Mouse (Mus musculus): ENCODE data around the gene Tceal3.
"Not testable (repeated sequence)": the region's sequence is repeated elsewhere in the genome, so short reads cannot be mapped to it uniquely, and the experiment has no call there.

Gene Tceal3

DNA sequence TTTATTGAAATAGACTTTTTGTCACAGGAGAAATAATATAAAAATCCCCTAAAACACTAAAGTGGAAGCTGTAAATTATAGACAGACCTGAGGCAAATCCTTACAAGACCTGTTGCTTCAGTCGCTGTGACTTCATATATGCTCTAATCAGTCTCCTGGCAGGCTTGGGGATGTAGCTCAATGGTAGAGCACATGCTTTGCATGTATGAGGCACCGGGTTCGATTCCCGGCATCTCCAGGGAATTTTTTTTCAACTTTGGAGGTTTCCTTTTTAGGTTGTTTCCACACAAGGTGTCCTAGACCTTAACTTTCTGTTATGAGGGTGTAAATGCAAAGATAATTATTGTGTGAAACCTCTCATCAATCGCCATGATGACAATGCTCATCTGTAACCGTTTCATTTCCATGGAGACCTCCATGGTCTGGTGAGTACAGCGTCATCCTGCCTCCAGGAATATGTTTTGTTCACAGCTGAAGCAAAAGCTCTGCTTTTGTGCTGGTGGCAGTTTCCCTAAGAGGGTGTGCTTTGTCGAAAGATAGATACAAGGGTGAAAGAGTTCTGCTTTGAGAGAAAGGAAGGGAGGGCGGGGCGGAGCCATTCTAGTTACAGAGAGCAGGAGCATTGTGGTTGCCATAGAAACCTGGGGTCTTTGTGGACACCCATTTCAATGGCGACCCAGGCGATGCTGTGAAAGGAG lies at the start of gene Tceal3:
Tceal3 (plus strand) TSS at position 644 of the 698 bp plus-strand sequence.
- DNase-seq: peak; percentile 63

DNA sequence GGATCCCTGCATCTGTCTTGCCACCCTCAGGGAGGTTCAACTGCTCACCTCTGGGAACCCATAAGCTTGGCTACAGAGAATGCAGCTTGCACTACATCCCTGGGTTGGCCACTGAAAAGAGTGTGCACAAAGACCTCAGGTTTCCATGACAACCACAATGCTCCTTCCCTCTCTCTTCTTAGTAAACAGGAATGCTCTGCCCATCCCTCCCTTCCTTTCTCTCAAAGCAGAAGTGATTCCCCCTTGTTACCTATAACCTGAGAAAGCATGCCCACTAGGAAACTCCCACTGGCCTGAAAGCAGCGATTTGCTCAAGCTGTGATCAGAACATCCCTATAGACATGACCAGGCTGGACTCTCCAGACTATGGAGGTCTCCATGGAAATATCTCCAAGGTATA lies 46.7 kb upstream of the Tceal3 start, which contains the start of gene Kir3dl2:
Kir3dl2 (minus strand) TSS at position 101 of the 400 bp plus-strand sequence.
- not testable (repeated sequence) for DNase-seq

DNA sequence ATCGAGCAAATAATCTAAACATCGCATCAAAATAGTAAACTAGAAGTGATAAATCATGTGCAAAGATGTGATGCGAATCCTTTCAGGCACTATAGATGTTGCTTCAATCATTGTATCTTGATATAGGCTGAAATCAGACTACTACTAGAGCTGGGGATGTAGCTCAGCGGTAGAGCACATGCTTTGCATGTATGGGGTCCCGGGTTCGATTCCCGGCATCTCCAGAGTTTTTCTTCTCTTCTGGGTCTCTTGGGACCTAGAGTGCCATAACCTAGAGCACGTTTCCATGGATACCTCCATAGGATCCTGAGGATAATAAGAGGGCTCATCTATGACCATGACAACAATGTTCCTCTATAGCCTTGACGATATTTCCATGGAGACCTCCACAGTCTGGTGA lies 21.5 kb upstream of the Tceal3 start:
- not testable (repeated sequence) for DNase-seq

DNA sequence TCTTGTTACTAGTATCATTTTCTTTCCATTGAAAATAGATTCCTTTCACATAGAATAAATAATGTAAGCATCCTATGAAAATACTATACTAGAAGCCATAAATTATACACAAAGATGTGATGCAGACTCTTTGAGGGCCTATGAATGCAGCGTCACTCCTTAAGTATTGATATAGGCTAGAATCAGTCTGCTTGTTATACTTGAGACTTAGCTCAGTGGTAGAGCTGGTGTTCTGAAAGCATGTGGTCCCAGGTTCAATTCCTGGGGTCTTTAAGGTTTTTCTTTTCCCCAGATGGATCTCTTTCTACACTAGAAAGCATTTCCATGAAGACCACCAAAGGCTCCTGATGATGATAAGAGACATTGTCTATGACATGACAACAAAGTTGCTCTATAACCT lies 6.0 kb upstream of the Tceal3 start:
- DNase-seq: no peak

DNA sequence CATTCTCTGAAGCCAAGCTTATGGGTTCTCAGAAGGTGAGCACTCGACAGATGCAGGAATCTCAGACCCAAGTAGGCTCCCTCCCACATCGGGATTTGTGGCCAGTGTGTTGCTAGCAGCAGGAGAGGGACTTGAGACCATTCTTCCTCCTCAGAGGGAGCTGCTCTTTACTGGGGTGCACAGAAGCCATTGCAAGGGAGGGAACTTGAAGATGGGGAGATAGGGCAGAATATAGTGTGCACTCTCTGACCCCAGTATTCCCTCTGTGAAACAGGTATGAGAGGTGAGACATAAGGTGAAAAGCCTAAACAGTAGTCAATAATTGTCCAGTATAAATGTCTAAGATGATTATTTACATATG lies 235 bp downstream of the Tceal3 start:
- DNase-seq: no peak

DNA sequence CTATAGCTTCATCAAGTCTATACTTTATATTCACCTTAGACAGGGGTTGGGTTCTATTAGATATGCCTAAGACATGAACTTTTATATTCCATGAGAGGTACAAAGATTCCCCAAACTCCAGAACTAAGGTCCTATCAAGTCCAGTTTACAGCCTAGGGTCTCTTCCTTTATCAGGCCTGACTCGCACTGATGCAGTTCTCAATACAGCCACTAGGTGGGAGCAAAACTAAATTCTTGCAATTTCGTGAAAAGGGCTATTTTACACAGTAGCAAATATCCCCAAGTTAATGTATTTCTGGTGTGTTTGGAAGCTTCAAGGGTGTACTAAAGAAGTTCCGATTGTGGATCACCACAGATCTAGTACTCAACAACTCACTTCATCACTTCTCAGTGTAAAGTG lies 8.8 kb downstream of the Tceal3 start:
- DNase-seq: peak; percentile 28

DNA sequence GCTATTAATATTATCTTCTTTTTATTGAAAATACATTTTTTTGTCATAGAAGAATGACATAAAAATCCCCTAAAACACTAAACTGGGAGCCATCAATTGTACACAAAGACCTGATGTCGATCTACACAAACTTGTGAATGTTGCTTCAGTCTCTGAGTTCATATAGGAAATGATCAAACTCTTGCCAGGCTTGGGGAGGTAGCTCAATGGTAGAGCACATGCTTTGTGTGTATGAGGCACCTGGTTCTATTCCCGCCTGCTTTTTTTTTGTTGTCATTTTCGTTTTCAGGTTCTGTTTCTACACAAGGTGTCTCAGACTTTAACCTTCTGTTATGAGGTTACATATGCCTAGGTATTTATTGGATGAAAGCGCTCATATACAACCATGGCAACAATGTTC lies 16.3 kb downstream of the Tceal3 start:
- DNase-seq: no peak

DNA sequence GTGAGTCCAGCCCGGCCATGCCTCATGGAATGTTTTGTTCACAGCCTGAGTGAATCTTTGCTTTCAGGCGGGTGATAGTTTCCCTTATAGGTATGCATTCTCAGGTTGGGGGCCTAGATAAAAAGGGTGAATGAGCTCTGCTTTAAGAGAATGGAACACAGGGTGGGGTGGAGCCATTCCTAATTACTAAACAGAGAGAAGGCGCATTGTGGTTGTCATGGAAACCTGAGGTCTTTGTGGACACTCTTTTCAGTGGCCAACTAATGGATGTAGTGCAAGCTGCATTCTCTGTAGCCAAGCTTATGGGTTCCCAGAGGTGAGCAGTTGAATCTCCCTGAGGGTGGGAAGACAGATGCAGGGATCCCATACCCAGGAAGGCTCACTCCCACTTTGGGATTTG lies 16.8 kb downstream of the Tceal3 start:
- DNase-seq: no peak

DNA sequence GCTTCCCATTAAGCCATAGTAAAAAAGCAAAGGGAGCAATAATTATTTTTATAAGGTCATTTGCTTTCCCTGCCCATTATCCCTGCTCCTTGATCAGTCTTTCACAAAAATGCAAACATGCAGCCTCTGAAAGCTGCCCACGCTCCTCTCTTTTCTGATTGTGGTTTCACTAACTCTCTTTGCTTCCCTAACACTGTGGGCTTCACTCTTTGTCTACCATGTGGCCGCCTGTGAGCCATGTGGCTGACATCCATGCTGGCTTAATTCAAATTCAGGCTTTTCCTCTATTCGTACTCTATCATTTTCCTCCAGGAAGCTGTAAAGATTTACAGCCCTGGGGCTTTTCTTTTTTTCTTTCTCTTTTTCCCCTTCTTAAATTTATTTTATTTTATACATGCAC lies 20.7 kb downstream of the Tceal3 start:
- DNase-seq: no peak

DNA sequence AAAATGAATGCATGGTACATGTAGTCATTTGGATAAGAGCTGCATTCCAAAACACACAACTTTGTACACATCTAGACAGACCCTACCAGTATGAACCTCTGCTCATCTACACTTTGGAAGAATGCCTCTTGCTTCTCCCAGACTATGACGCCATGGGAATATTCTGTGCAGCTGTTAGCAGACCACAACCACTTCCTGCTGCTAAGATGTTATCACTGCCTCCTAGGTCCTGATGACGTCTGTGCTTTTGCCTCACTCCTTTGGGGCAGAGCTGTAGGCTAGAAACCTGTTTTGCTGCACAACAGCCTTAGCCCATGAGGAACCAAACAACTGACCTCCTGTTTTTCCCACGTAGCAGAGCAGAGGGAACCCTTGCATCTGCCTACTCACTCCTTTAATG lies 25.2 kb downstream of the Tceal3 start:
- DNase-seq: not testable (repeated sequence)

DNA sequence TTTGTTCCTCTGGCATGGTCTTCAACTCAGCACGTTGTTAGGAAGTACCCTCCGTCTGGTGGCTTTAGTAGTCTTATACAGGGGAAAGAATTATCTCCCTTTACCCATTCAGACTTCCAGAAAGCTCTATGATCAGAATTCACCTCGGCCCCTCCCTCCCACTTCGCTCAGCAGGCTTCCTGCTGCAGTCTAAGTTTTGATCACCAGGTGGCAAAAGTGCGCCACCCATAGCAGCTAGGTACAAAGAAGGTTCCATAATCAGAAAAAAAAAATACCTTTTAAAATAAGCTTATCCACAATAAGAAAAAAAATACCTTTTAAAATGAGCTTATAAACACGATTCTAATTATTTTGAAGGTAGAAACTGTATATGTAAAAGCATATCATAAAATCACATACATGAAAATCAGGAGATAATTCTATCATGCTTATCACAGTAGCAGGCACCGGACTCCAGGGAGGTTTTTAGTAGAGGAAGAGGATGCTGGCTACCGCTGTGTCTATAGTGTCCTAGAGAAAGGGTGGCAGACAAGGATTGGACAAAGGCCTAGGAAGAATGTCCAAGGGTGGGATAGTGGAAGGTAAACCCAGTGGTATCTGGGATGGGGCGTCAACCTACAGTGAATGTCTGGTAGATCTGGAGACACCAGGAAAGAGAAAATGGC lies 34.4 kb downstream of the Tceal3 start:
- peak; percentile 6 for DNase-seq

DNA sequence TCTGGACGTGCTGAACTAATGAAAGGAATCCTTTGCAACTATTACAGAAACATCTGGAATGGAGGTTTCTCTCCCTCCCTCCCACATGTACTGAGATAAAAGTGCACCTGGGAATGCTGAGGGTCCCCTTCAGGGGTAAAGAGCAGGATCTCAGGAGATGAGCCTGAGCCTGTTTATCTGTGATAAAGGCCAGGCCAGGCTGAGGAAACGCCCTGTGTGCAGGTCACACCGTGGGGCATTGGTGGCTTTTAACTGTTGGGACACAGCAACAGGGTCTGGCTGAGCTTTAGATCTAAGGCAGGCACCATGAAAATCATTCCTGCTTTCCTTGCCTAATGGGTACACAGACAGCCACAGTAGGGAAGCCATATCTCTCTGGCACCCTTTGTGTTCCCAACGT lies 35.3 kb downstream of the Tceal3 start:
- no peak for DNase-seq

DNA sequence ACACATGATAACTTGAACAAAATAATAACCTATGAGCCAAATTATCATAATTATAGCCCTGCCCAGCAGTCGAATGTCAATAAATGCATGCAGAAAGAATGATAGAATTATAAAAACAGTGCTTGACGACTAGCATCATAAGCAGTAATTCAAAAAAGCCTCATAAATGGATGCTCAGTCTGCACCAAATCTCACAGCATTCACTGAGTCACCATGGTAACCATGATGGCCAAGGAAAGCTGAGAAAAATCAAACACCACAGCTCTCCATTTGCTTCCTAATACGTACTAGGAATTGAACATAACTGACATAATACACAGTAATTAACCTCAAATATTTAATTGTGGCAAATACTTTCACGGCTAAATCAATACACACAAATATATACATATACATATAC lies 44.5 kb downstream of the Tceal3 start:
- no peak for DNase-seq

DNA sequence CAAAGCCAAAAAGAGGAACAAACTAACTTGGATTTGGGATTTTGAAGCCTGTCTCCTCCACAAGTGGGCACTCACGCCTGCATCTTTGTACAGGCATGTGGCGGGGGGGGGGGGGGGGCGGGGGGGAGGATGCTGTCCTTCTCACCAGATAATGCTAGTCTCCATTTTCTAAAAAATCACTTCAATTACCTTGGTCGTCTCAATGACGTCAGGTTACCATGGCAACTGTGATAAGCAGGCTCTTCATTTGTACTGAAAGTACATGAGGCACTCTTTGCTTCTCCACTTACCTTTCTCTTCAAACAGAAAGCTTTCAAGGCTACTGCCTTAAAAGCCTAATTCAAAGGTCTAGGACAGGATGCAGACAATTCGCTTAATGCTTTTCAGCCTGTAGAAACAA lies 49.1 kb downstream of the Tceal3 start:
- no peak for DNase-seq

DNA sequence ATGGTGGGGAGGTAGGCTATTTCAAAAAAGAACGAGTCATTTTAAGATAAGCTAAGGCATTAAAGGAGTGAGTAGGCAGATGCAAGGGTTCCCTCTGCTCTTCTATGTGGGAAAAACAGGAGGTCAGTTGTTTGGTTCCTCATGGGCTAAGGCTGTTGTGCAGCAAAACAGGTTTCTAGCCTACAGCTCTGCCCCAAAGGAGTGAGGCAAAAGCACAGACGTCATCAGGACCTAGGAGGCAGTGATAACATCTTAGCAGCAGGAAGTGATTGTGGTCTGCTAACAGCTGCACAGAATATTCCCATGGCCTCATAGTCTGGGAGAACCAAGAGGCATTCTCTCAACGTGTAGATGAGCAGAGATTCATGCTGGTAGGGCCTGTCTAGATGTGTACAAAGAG lies 55.2 kb downstream of the Tceal3 start:
- not testable (repeated sequence) for DNase-seq

DNA sequence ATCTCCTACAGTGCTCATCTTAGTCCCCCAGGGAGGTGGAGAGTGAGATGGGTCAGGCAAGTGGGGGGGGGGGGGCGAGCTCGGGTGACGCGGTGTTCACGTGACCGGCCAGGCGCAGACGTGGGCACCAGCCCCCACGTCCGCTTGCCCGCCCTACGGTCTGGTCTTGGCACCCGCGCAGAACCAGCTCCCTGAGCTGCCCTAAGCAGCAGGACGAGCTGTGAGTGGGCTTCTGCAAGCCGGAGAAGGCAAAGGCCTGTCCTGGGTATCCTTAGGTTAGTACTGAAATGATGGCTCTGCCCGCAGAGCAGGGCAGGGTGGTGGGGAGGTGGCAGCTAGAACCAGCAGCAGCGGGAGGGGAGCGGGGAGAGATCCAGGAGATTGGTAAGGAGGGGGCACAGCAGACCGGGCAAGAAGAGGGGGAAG lies 75.7 kb downstream of the Tceal3 start:
- peak; percentile 48 for DNase-seq

DNA sequence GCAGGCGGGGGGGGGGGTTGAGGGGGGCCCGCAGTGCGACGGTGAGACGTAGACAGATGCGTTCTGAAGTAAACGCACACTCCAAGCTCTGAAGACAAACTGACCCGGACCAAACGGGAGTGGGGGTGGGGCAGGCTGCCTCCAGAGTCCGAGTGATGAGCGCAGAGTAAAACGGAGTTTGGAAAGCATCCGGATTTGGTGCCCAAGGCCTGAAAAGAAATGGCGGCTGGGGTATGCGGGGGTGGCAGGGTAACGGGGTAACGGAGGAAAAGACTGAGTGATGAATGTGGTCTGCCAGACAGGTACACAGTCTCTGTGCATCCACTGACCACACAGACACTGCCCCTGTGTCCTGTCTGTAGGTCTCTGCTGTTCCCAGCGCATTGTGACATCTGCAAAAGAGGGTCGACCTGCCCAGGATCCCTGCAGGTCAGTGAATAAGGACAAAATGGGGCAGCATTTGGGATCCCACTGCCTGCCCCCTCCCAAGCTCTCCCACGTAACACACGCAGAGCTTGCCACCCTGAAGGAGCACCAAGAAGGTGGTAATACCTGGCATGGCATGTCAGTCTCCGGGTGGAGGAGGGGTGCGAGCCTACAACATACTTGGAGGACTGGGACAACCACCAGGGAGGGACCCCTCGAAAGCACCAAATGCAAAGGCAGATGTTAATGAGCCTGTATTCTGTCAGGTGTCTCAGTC lies 76.3 kb downstream of the Tceal3 start:
- DNase-seq: peak; percentile 32

DNA sequence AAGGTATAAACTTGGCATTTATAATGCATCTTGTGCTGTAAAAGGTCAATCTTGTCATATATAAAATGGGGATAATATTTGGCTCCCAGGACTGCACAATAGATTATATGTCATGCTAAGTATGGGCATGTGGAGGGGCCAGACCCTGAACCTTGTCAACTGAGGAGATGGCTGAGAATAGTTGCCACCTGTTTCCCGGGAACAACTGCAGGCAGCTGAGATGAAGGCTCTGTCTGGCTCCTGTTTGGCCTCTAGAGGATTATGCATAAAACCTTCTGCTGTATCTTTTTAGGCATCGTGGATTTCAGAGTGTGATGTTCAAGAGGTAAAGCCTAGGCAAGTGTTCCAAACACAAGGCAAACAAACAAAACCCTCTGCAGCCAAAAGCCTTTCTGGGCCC lies 78.2 kb downstream of the Tceal3 start:
- no peak for DNase-seq

DNA sequence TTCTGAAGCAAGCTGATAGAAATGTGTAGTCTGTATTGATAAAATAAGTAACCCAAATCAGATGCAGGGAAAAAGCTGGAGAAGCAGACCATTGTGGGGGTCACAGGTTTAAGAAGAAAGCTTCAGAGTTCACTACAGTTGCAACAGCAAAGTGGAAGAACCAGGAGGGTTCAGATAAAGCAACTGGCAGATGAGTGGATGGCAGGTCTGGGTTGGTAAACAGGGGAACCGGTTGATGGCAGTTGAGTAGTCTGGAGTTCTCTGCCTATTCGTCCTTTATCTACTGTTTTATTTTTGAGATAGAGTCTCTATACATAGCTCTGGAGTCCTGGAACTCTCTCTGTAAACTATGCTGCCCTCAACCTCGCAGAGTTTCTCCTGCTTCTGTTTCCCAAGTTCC lies 90.3 kb downstream of the Tceal3 start:
- no peak for DNase-seq

DNA sequence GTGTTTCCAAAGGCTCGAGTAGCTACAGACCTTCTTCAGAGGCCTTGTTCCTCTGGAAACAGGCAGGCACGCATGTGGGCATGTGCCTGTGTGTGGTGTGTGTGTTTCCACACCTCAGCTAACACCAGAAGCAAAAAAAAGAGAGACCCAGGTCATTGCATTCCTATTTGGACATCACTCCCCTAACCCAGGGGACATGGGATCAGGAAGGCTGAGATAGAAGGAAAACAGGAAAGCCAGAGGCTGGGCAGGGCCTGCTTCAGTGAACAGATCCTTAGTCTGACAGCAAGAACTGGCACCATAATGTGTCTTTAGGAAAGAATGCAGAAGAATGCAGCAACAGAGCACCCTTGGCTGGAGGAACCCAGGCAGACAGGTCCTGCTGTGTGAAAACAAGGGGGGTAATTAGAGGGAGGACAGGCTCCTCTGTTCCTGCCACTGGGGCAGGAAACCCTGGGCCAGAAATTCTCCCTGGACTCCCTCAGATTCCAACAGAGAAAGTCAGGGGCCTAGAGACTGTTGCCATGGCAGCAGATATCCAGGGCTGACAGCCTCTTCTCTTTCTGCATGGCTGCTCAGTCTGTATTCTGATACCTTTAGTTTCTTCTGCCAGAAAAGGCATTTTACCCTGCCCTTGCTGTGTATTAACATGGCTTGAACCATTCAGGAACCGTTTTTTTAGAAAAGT lies 101.1 kb downstream of the Tceal3 start:
- DNase-seq: not testable (repeated sequence)

DNA sequence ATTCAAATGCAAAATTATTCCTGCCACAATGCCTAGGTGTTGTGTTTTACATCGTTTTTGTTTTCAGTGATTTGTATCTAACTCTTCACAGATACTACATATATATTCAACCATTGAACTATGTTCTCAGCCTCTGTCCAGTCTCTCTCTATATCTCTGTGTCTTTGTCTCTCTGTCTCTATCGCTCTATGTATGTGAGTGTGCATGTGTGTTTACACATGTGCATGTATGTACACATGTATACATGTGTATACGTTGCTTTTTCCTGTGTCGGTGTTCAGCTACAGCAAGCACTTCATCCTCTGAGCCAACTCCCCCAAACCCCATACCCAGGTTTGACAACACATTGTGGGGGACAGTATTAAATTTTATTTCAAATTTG lies 101.6 kb downstream of the Tceal3 start:
- DNase-seq: no peak

DNA sequence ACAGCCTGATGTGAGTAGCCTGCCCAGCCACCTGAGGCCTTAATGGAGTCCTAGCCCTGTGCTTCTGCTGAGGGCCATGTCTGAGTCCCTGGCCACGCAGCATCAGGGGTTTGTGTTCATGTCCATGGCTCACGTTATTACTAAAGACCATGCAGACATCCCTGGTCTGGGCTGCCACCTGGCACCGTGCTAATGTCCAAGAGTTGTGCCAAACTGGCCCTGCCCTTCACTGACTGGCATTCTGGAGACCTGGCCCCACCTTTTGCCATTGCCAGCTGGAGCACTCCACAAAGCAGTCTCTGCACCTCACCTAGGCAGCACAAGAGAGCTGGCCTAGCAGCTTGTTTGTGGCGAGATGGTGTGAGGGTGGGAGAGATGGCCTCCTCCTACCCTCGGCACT lies 102.6 kb downstream of the Tceal3 start:
- no peak for DNase-seq

DNA sequence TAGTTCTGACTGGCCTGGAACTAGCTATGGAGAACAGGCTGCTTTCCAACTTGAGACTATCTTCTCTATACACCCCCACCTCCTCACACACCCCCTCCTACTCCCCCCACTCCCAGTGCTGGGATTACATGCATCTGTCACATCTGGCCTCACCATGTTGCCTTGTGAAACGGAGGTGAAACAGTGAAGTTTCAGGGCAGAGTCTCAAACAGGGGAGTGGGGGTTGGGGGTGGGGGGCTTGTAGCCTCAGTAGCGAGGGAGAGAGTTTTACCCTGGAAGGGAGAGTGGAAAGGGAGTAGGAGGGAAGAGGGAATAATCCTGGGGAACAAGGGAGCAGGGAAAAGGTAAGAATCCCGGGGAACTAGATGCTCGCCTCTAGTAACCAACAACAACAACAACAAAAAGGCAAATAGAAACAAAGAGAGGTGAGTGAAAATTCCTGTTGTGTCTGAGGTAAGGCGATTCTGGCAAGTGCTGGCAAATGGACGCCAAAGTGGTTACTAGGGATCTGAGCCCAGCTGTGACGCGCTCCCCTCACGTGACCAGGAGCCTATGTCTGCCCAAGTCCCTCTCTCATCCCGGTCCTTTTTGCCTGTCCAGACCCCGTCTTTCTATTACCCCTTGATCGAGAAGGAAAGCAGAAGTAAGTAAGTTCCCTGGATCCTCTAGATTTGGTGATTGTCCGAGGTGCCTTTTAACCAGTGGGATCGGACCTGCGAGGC lies 117.0 kb downstream of the Tceal3 start, which contains the start of gene Tceal1:
Tceal1 (plus strand) TSS at position 537 of the 722 bp plus-strand sequence.
- peak; percentile 61 for DNase-seq

Data from cerebellum, adult 8-10 months (tissue).